Mouse (Mus musculus) megakaryocyte, embryonic 14.5 days (primary cell): ENCODE results near the gene Fn1. TPM values are rescaled to one million over a fixed set of nuclear protein-coding genes. Genes with fewer than 3 reads are reported as not detected.

Experiments used
- H3K27me3 ChIP-seq: replicated peaks from 2 replicates; pipeline ENCODE3; 2012; ENCODE audit warnings: inconsistent platforms
- H3K36me3 ChIP-seq: replicated peaks from 2 replicates; pipeline ENCODE3; 2012; ENCODE audit warnings: low read length, inconsistent platforms, mixed read lengths
- H3K4me1 ChIP-seq: 2 replicates; pipeline ENCODE4 v1.6.1; 2012; ENCODE audit warnings: inconsistent platforms
- H3K4me3 ChIP-seq: replicated peaks from 2 replicates; pipeline ENCODE3; 2012; ENCODE audit warnings: moderate library complexity, mild to moderate bottlenecking, inconsistent platforms
- H3K9me3 ChIP-seq: 2 replicates; pipeline ENCODE4 v1.6.1; 2012; ENCODE audit warnings: inconsistent platforms
- FLI1 ChIP-seq: IDR thresholded peaks from 2 replicates; pipeline ENCODE4 v1.6.1; 2012; ENCODE audit warnings: low read length, inconsistent platforms, mixed read lengths
- GATA1 ChIP-seq: IDR thresholded peaks from 3 replicates; pipeline ENCODE4 v1.6.1; 2012; ENCODE audit warnings: mixed read lengths, low read length, inconsistent platforms, borderline replicate concordance
- polyA plus RNA-seq: library from polyadenylated mRNA; stranded (reverse); fragments of >175 nt; gene quantifications from 2 replicates; pipeline ENCODE4 v1.2.3, GENCODE M21; 2012; ENCODE audit warnings: low replicate concordance; ENCODE audit not compliant: insufficient read depth

Gene Fn1
- polyA plus RNA-seq, 1 experiment: 5.3 TPM

DNA sequence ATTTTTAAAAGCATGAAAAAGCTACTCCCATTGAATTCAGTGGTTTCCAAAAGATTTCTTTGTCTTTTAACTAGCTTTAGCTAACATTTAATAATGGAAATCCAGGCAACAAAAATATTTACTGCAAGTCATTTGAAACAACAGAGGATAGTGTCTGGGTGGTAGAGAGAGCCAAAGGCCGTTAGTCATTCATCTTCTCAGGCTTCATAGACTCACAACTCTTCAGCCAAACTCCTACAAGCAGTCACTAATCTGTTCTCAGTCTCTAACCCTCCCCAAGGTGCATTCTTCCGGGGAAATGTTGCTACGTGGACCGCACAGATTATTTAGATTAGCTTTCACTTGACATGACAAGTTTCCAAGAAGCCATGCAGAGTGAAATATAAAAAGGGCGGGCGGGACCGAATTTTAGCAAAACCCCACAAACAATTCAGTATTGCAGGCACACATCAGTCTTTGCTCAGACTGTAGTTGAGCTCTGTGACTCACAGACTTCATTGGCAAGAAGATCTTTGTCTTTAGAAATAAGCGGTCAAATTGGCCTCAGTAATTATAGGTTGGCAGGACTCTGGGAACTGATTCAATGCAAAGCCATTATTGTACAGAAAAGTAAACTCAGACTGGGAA lies 27.2 kb upstream of the Fn1 start:
- H3K4me3 ChIP-seq: no peak overlapping the region
- no peaks in the 10 kb centered on the region for H3K9me3 ChIP-seq
- H3K27me3 ChIP-seq: no peaks in the 10 kb centered on the region
- H3K36me3 ChIP-seq: no peaks in the 10 kb centered on the region
- no peaks in the 10 kb centered on the region for H3K4me1 ChIP-seq
- no peak for TF ChIP-seq FLI1
- no peak for TF ChIP-seq GATA1

DNA sequence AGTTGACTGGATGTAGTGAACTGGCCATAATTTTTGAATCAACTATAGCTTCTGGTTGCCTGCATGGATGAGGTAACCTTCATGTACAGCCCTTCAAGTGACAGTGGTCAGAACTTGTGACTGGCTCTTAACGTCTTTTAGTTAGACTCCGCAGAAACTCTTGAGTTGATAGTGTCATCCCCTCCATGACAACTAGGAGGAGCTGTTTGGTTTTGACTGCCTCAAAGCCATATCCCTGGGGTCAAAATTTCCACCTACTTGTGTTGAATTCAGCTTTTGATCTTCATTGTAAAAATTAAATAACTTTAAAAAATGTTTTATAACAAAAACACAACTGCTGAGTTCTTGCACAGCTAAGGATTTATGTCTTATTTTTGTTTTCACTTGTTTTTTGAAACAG lies 22.4 kb upstream of the Fn1 start:
- no peaks in the 10 kb centered on the region for H3K27me3 ChIP-seq
- TF ChIP-seq FLI1: no peak
- no peak for TF ChIP-seq GATA1
- H3K4me1 ChIP-seq: no peaks in the 10 kb centered on the region
- H3K36me3 ChIP-seq: no peaks in the 10 kb centered on the region
- H3K9me3 ChIP-seq: no peaks in the 10 kb centered on the region; the same call in 1 of the 2 replicates
- no peak overlapping the region for H3K4me3 ChIP-seq

GRCm38 (mm10) chr1:71674274-71674673 lies 21.3 kb upstream of the Fn1 start:
- H3K9me3 ChIP-seq: peaks cover 3% of the 10 kb centered on the region
- H3K4me1 ChIP-seq: no peaks in the 10 kb centered on the region
- no peaks in the 10 kb centered on the region for H3K36me3 ChIP-seq
- H3K4me3 ChIP-seq: no peak overlapping the region
- TF ChIP-seq FLI1 (no peak), GATA1 (no peak)
- no peaks in the 10 kb centered on the region for H3K27me3 ChIP-seq

GRCm38 (mm10) chr1:71673398-71673910 lies 20.5 kb upstream of the Fn1 start:
- no peaks in the 10 kb centered on the region for H3K4me1 ChIP-seq
- H3K36me3 ChIP-seq: no peaks in the 10 kb centered on the region
- peaks cover 8% of the 10 kb centered on the region for H3K9me3 ChIP-seq
- TF ChIP-seq FLI1: no peak
- TF ChIP-seq GATA1: no peak
- H3K27me3 ChIP-seq: no peaks in the 10 kb centered on the region
- peak overlapping the region; percentile 53 for H3K4me3 ChIP-seq

DNA sequence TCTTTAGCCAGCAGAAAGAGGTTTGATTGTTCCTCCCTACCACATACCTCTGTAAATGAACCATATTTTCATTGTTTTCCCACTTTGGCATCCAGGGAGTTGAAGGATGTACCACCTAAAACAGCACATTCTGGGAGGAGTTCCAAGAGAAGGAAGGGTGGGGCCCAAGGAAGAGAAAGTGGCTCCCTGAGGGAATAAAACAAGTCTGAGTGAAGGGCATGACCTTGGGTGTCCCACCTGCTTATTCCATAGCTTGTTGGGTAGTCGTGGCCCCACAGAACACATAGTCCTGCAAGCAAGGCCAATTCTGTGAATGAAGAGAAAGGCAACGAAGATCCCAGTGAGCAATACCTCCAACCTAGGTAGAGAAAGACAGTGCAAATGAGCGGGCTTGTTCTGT lies 19.3 kb upstream of the Fn1 start:
- Histone ChIP-seq H3K36me3 (no peaks in the 10 kb centered on the region), H3K4me3 (no peak overlapping the region), H3K27me3 (no peaks in the 10 kb centered on the region), H3K9me3 (peaks cover 8% of the 10 kb centered on the region), H3K4me1 (no peaks in the 10 kb centered on the region)
- TF ChIP-seq FLI1: no peak
- no peak for TF ChIP-seq GATA1

- no peak overlapping the region for H3K4me3 ChIP-seq
- H3K4me1 ChIP-seq: no peaks in the 10 kb centered on the region
- no peak for TF ChIP-seq GATA1
- TF ChIP-seq FLI1: no peak
- peaks cover 20% of the 10 kb centered on the region for H3K9me3 ChIP-seq
- H3K27me3 ChIP-seq: no peaks in the 10 kb centered on the region
- no peaks in the 10 kb centered on the region for H3K36me3 ChIP-seq
These were observed 10.2 kb upstream of the Fn1 start for GRCm38 (mm10) chr1:71663242-71663641.

- peaks cover 5% of the 10 kb centered on the region for H3K27me3 ChIP-seq
- H3K4me1 ChIP-seq: peaks cover 4% of the 10 kb centered on the region
- TF ChIP-seq FLI1: no peak
- TF ChIP-seq GATA1: no peak
- H3K9me3 ChIP-seq: peaks cover 20% of the 10 kb centered on the region
- no peaks in the 10 kb centered on the region for H3K36me3 ChIP-seq
- H3K4me3 ChIP-seq: no peak overlapping the region
These were observed 5.6 kb upstream of the Fn1 start for GRCm38 (mm10) chr1:71658632-71659031.

GRCm38 (mm10) chr1:71656309-71656708 lies 3.3 kb upstream of the Fn1 start:
- TF ChIP-seq GATA1: no peak
- no peak for TF ChIP-seq FLI1
- Histone ChIP-seq H3K9me3 (peaks cover 4% of the 10 kb centered on the region; the same call in 1 of the 2 replicates), H3K4me3 (no peak overlapping the region), H3K4me1 (peaks cover 17% of the 10 kb centered on the region), H3K36me3 (no peaks in the 10 kb centered on the region), H3K27me3 (peaks cover 23% of the 10 kb centered on the region)

GRCm38 (mm10) chr1:71654221-71654620 lies 1.2 kb upstream of the Fn1 start:
- no peaks in the 10 kb centered on the region for H3K9me3 ChIP-seq
- no peak for TF ChIP-seq FLI1
- no peak for TF ChIP-seq GATA1
- no peaks in the 10 kb centered on the region for H3K36me3 ChIP-seq
- H3K4me3 ChIP-seq: peak overlapping the region; percentile 91
- peaks cover 17% of the 10 kb centered on the region for H3K4me1 ChIP-seq
- peaks cover 33% of the 10 kb centered on the region for H3K27me3 ChIP-seq

- Histone ChIP-seq H3K9me3 (no peaks in the 10 kb centered on the region), H3K4me1 (peaks cover 17% of the 10 kb centered on the region), H3K36me3 (no peaks in the 10 kb centered on the region), H3K4me3 (peak overlapping the region; percentile 91), H3K27me3 (peaks cover 33% of the 10 kb centered on the region)
- no peak for TF ChIP-seq GATA1
- no peak for TF ChIP-seq FLI1
These were observed 580 bp upstream of the Fn1 start for GRCm38 (mm10) chr1:71653400-71654159.

GRCm38 (mm10) chr1:71651828-71652227 lies 1.2 kb downstream of the Fn1 start:
- no peaks in the 10 kb centered on the region for H3K36me3 ChIP-seq
- H3K9me3 ChIP-seq: no peaks in the 10 kb centered on the region
- no peak overlapping the region for H3K4me3 ChIP-seq
- H3K27me3 ChIP-seq: peaks cover 33% of the 10 kb centered on the region
- peaks cover 17% of the 10 kb centered on the region for H3K4me1 ChIP-seq
- no peak for TF ChIP-seq FLI1
- no peak for TF ChIP-seq GATA1
